Mouse (Mus musculus) hindbrain, embryonic 16.5 days (tissue): ENCODE measurements around the gene E130208F15Rik. TPM values are rescaled to one million over a fixed set of nuclear protein-coding genes. Genes with fewer than 3 reads are reported as not detected.

Source experiments
- ATAC-seq: fragments of 200-750 bp; cut with Nextera tagmentation; 2 replicates; pipeline ENCODE4 v1.8.0; 2017; ENCODE audit warnings: moderate TSS enrichment, moderate library complexity
- H3K27ac ChIP-seq: fragments of 300-500 bp; sonication (generic); 2 replicates; pipeline ENCODE4 v1.5.1; 2014; ENCODE audit warnings: low read depth, mild to moderate bottlenecking, control low read depth, low read length, moderate library complexity
- H3K27me3 ChIP-seq: fragments of 300-500 bp; sonication (generic); replicated peaks from 2 replicates; pipeline ENCODE4 v1.6.1; 2014; ENCODE audit warnings: low read length; ENCODE audit not compliant: control insufficient read depth, insufficient read depth
- H3K36me3 ChIP-seq: fragments of 300-500 bp; sonication (generic); 2 replicates; pipeline ENCODE4 v1.6.1; 2014; ENCODE audit warnings: mild to moderate bottlenecking, low read length, moderate library complexity, mixed read lengths; ENCODE audit not compliant: control insufficient read depth, insufficient read depth
- H3K4me1 ChIP-seq: fragments of 300-500 bp; sonication (generic); 2 replicates; pipeline ENCODE4 v1.6.1; 2014; ENCODE audit warnings: low read depth, low read length; ENCODE audit not compliant: control insufficient read depth, insufficient read depth
- H3K4me2 ChIP-seq: fragments of 300-500 bp; sonication (generic); 2 replicates; pipeline ENCODE4 v1.6.1; 2014; ENCODE audit warnings: mild to moderate bottlenecking, low read length, control low read depth, moderate library complexity
- H3K4me3 ChIP-seq: fragments of 300-500 bp; sonication (generic); 2 replicates; pipeline ENCODE4 v1.5.1; 2014; ENCODE audit warnings: mild to moderate bottlenecking, low read length, control low read depth, moderate library complexity
- H3K9ac ChIP-seq: fragments of 300-500 bp; sonication (generic); 2 replicates; pipeline ENCODE4 v1.6.1; 2014; ENCODE audit warnings: low read depth, mild to moderate bottlenecking, control low read depth, low read length, moderate library complexity
- H3K9me3 ChIP-seq: fragments of 300-500 bp; sonication (generic); 2 replicates; pipeline ENCODE4 v1.6.1; 2014; ENCODE audit warnings: mild to moderate bottlenecking, low read length, moderate library complexity; ENCODE audit not compliant: control insufficient read depth
- WGBS: fragments of 180-500 bp; shearing (Covaris S2); extraction: QIAGEN DNeasy Blood & Tissue Kit; methylation state at CpG from one replicate; pipeline ENCODE4 v1.1.7; 2014; 5-methylcytosine and 5-hydroxymethylcytosine counted together
- polyA plus RNA-seq: library from polyadenylated mRNA; unstranded; fragments of >200 nt; fragmentation: Nextera tagmentation; extraction: Ambion mirVana; gene quantifications from 2 replicates; pipeline ENCODE4 v1.2.1, GENCODE M21; 2015

Gene E130208F15Rik
- polyA plus RNA-seq, 1 experiment from 2014 or later: 0.21 TPM

DNA sequence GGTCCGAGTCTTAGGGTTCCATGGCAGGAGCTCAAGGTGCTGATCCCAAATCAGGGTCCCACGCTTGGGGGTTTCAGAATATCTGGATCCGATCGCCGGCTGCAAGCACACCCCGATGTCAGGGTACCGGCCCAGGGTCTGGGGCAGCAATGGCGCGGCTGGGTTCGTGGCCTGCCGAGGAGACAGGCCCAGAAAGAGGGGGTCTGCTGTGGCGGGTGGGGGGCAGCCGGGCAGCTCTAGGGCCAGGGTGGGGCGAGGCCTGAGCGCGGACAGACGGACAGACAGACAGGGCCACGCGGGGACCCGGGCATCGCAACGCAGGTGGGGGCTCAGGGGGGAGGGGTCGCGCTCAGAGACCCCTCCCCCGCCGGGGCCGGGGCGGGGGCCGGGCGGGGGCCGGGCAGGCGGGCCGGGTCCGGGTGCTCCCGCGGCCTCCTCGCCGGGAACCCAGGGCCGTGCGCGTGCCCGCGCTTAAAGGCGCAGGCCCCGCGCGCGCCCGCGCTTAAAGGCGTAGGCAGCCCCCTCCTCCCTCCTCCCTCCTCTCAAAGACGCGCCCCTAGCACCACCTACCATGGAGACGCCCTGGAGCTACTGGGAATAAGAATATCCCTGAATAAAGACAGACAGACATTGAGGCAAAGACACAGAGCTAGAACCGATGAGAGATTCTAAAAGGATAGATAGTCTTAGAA is 41.3 kb downstream of the E130208F15Rik start, which contains the start of gene Lrfn3:
Gene Lrfn3, minus strand, starts transcription at position 121 of the 692 bp plus-strand sequence.
- Histone ChIP-seq H3K36me3 (peaks cover 11% of the 10 kb centered on the region; the same call in 1 of the 2 replicates), H3K27ac (peak within 1 kb of the TSS; percentile 74), H3K4me3 (peak within 1 kb of the TSS; percentile 83), H3K9me3 (no peaks in the 10 kb centered on the region), H3K4me1 (peaks cover 45% of the 10 kb centered on the region), H3K9ac (peak within 1 kb of the TSS; percentile 96), H3K27me3 (no peaks in the 10 kb centered on the region), H3K4me2 (peak within 1 kb of the TSS; percentile 71)
- WGBS: 1% methylated on average over 44 of the region's 55 CpGs
- ATAC-seq: peak; percentile 80

DNA sequence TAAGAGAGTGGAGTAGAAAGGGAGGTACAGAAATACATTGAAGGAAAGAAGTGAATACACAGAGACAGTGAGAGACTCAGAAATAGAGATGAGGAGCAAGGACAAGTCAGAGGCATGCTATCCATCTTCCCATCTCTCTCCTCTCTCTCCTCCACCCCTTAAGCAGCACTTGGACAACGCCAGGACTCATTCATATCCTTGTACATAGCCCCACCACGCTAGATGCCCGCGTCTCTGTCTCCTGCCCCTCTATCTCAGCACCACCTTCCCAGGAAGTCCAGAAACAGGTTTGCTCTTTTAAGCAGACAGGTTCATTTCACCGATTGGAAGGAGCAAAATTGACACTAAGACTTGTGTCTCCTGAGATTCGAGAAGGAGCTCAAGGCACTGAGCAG is 41.8 kb downstream of the E130208F15Rik start:
- H3K4me3 ChIP-seq: peak overlapping the region; percentile 83
- H3K4me2 ChIP-seq: peak overlapping the region; percentile 71
- H3K36me3 ChIP-seq: peaks cover 8% of the 10 kb centered on the region; the same call in 1 of the 2 replicates
- H3K9ac ChIP-seq: peak overlapping the region; percentile 96
- WGBS: 65% methylated on average over 6 of the region's 6 CpGs
- no peaks in the 10 kb centered on the region for H3K27me3 ChIP-seq
- H3K9me3 ChIP-seq: no peaks in the 10 kb centered on the region
- H3K4me1 ChIP-seq: peaks cover 45% of the 10 kb centered on the region
- ATAC-seq: peak; percentile 48
- peak overlapping the region; percentile 74 for H3K27ac ChIP-seq

DNA sequence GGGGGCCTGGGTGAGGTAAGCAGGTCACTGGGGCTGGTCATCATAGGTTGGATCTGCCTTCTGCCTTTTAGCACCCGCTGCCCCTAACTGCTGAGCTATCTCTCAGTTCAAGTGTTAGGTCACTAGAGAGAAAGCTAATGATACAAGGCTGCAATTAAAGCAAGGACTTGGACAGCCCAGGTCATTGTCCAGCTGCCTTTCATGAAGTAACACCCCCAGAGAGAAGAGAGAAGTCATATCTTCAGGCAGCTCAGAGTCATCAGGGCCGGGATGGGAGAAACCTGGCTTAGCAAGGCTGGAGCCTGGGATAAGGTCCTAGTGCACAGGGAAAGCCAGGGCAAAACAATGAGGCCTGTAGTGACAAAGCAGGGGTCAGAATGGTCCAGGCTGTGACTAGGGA is 45.9 kb downstream of the E130208F15Rik start:
- Histone ChIP-seq H3K27me3 (no peaks in the 10 kb centered on the region), H3K9me3 (no peaks in the 10 kb centered on the region), H3K36me3 (no peaks in the 10 kb centered on the region), H3K4me1 (peaks cover 8% of the 10 kb centered on the region), H3K4me2 (no peak overlapping the region), H3K4me3 (no peak overlapping the region), H3K27ac (no peak overlapping the region), H3K9ac (no peak overlapping the region)
- 78% methylated on average over 2 of the region's 2 CpGs for WGBS
- ATAC-seq: no peak

Other genes starting within 250 kb of the E130208F15Rik start
- 11.6 and 13.8 TPM in 2 replicates for gene Zfp82, start 248.8 kb upstream of the E130208F15Rik start, polyA plus RNA-seq
- gene Gm26920, start 231.3 kb upstream of the E130208F15Rik start, polyA plus RNA-seq: 0.80 and 1.5 TPM in 2 replicates
- 14.4 and 14.9 TPM in 2 replicates for gene Zfp566, start 231.2 kb upstream of the E130208F15Rik start, polyA plus RNA-seq
- 69.0 and 75.5 TPM in 2 replicates for gene Zfp260, start 227.0 kb upstream of the E130208F15Rik start, polyA plus RNA-seq
- gene Zfp382, start 199.8 kb upstream of the E130208F15Rik start, polyA plus RNA-seq: 23.7 and 26.9 TPM in 2 replicates
- 8.0 and 9.2 TPM in 2 replicates for gene Zfp146, start 152.0 kb upstream of the E130208F15Rik start, polyA plus RNA-seq
- 5.6 and 6.8 TPM in 2 replicates for gene Cox7a1, start 137.6 kb upstream of the E130208F15Rik start, polyA plus RNA-seq
- 86.0 and 94.7 TPM in 2 replicates for gene Capns1, start 122.9 kb upstream of the E130208F15Rik start, polyA plus RNA-seq
- gene Polr2i, start 89.8 kb upstream of the E130208F15Rik start, polyA plus RNA-seq: 168 and 175 TPM in 2 replicates
- gene Tbcb, start 89.5 kb upstream of the E130208F15Rik start, polyA plus RNA-seq: 465 and 500 TPM in 2 replicates
- not detected in 2 replicates for gene Ovol3, start 86.0 kb upstream of the E130208F15Rik start, polyA plus RNA-seq
- 0.66 and 0.86 TPM in 2 replicates for gene Thap8, start 41.6 kb upstream of the E130208F15Rik start, polyA plus RNA-seq
- 3.9 and 5.6 TPM in 2 replicates for gene Wdr62, start 41.3 kb upstream of the E130208F15Rik start, polyA plus RNA-seq
- gene Clip3, start 30.0 kb upstream of the E130208F15Rik start, polyA plus RNA-seq: 96.5 and 138 TPM in 2 replicates
- gene Alkbh6, start 13.0 kb upstream of the E130208F15Rik start, polyA plus RNA-seq: 124 and 131 TPM in 2 replicates
- gene Syne4, start 6.9 kb upstream of the E130208F15Rik start, polyA plus RNA-seq: 14.6 and 14.8 TPM in 2 replicates
- gene Sdhaf1, start 2.2 kb downstream of the E130208F15Rik start, polyA plus RNA-seq: 16.8 and 17.0 TPM in 2 replicates
- gene Lrfn3, start 41.0 kb downstream of the E130208F15Rik start, polyA plus RNA-seq: 15.8 and 16.8 TPM in 2 replicates
- 29.7 and 31.5 TPM in 2 replicates for gene Tyrobp, start 92.0 kb downstream of the E130208F15Rik start, polyA plus RNA-seq
- 0.95 and 0.97 TPM in 2 replicates for gene Hcst, start 98.1 kb downstream of the E130208F15Rik start, polyA plus RNA-seq
- 2.5 and 2.9 TPM in 2 replicates for gene Nfkbid, start 100.0 kb downstream of the E130208F15Rik start, polyA plus RNA-seq
- 742 and 752 TPM in 2 replicates for gene Aplp1, start 123.8 kb downstream of the E130208F15Rik start, polyA plus RNA-seq
- gene Kirrel2, start 135.9 kb downstream of the E130208F15Rik start, polyA plus RNA-seq: 3.0 and 4.2 TPM in 2 replicates
- gene Nphs1, start 136.6 kb downstream of the E130208F15Rik start, polyA plus RNA-seq: 0.98 and 1.7 TPM in 2 replicates
- not detected in 2 replicates for gene Prodh2, start 171.9 kb downstream of the E130208F15Rik start, polyA plus RNA-seq
- gene Arhgap33, start 213.3 kb downstream of the E130208F15Rik start, polyA plus RNA-seq: 94.8 and 134 TPM in 2 replicates
- gene Hspb6, start 230.4 kb downstream of the E130208F15Rik start, polyA plus RNA-seq: 14.2 TPM in 2 replicates
- gene Proser3, start 230.6 kb downstream of the E130208F15Rik start, polyA plus RNA-seq: 6.8 and 7.5 TPM in 2 replicates
- 51.0 and 58.7 TPM in 2 replicates for gene Lin37, start 238.1 kb downstream of the E130208F15Rik start, polyA plus RNA-seq
- 86.8 and 96.9 TPM in 2 replicates for gene U2af1l4, start 241.6 kb downstream of the E130208F15Rik start, polyA plus RNA-seq
- gene Gm49396, start 241.6 kb downstream of the E130208F15Rik start, polyA plus RNA-seq: 13.7 and 17.4 TPM in 2 replicates
- 121 and 132 TPM in 2 replicates for gene Psenen, start 241.9 kb downstream of the E130208F15Rik start, polyA plus RNA-seq
- 4.0 and 6.8 TPM in 2 replicates for gene Igflr1, start 243.7 kb downstream of the E130208F15Rik start, polyA plus RNA-seq